Mouse (Mus musculus): ENCODE results near the gene Tpmt. TPM values are rescaled to one million over a fixed set of nuclear protein-coding genes. Genes with fewer than 3 reads are reported as not detected.

Gene Tpmt
- total RNA-seq, 2 experiments from 2014 or later, result 8.4 to 11.8 TPM

DNA sequence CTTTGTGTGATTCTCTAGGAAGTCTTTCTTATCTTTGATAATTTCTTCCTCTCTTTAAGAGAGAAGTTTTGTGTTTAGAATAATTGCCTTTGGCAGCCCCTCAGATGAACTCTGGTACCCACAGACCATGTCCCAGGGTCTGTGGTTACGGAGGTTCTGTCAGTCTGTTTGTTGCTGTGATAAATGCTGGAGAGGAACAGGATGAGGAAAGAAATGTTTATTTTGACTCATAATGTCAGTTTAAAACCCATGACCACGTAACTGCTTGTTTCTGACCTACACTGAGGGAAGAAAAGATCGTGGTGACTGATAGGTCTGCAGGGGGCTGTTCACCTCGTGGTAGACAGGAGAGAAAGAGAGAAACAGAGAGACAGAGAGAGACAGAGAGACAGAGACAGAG is 68.6 kb downstream of the Tpmt start:
- no peak for DNase-seq

DNA sequence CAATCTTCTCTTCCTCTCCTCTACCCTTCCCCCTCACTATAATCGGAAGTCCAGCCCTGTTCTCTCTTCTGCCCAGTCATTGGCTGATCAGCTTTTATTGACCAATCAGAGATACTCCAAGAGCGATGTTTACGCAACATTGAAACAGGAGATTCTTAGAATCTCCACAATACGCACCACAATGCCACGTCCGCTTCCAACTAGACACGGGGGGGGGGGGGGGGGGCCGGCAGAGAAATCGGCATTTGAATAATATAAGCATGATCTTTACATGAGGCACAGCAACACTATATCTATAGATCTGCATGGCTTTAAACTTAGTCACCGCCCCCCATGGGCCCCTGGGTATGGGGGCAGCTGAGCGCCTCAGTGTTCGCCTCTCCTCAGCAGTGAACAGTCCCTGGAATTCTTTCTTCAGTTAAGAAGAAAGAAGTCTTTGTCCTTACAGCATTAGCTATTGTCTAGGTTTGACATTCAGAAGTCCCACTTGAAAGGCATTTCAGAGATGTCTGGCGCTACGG is 69.4 kb downstream of the Tpmt start:
- DNase-seq, result no peak

Other genes starting within 250 kb of the Tpmt start
- 10 to 100 TPM; 17.8 to 19.0 TPM for gene Kif13a, start 114.9 kb downstream of the Tpmt start, total RNA-seq (2021)
- gene Nhlrc1, start 29.9 kb downstream of the Tpmt start, total RNA-seq (2021), result 10 to 100 TPM; 18.9 to 19.5 TPM
- 10 to 100 TPM in 1 of 2 experiments, 1 to 10 TPM in 1; 9.5 to 10.1 TPM for gene Kdm1b, start 1.2 kb downstream of the Tpmt start, total RNA-seq (2021)
- 10 to 100 TPM; 45.2 to 48.0 TPM for gene Dek, start 61.5 kb upstream of the Tpmt start, total RNA-seq (2021)
- gene Rnf144b, start 77.9 kb upstream of the Tpmt start, total RNA-seq (2021), result 10 to 100 TPM; 10.6 to 11.0 TPM